Mouse (Mus musculus) kidney, postnatal 10 days (tissue): Measurements from ENCODE around the gene Gm42421.

Experiments used
- DNase-seq: peaks from one replicate; pipeline ENCODE4 v3.0.0; 2021; ENCODE audit warnings: mixed read lengths

Gene Gm42421

DNA sequence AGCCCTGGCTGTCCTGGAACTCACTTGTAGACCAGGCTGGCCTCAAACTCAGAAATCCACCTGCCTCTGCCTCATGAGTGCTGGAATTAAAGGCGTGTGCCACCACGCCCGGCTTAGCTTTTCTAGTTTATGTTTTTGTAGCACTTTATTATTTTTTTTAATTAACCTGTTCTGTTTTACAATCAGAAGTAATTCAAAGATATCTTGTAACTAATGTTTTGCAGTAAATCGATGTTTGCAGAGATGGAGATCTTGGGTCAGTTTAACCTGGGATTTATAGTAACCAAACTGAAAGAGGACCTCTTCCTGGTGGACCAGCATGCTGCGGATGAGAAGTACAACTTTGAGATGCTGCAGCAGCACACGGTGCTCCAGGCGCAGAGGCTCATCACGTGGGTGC lies at the start of gene Gm42421:
Gene Gm42421 (plus strand): TSS at position 301 of the 400 bp plus-strand sequence.
- DNase-seq: no peak

DNA sequence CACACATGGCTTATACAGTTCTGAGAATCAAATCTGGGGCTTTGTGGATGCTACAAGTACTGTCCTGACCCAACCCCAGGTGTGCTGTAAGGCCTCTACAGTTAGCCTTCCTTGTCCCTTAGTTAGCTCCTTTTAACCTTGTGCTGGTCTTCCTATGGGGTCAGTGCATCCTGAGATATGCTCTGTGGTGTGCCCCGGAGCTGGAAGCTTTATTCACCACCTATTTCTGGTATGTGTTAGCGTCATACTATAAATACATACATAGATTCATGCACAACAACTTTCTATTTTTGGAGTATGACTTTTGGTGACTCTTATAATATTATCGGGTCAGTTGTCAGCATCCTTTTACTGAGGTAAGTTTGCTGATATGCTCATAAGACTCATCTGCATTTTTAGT lies 42.7 kb upstream of the Gm42421 start:
- no peak for DNase-seq

DNA sequence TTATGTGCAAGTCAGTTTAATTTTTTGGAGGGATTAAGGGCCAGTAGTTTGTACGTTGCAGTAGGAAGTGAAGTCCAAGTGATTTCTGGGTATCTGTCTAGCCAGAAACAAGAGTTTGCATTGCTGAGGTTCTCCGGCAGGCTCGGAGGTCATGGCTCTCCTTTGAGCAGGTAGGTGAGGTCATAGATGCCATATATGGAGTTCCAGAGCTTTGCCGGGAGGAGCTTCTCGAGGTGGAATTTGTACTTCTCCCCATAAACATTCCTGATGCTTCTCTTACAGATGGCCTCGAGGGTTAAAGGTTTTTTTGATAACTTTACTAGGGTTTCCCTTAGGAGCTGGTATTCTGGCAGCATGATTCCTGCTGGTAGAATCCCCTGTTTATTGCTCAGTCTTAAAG lies 37.2 kb upstream of the Gm42421 start:
- DNase-seq: no peak

DNA sequence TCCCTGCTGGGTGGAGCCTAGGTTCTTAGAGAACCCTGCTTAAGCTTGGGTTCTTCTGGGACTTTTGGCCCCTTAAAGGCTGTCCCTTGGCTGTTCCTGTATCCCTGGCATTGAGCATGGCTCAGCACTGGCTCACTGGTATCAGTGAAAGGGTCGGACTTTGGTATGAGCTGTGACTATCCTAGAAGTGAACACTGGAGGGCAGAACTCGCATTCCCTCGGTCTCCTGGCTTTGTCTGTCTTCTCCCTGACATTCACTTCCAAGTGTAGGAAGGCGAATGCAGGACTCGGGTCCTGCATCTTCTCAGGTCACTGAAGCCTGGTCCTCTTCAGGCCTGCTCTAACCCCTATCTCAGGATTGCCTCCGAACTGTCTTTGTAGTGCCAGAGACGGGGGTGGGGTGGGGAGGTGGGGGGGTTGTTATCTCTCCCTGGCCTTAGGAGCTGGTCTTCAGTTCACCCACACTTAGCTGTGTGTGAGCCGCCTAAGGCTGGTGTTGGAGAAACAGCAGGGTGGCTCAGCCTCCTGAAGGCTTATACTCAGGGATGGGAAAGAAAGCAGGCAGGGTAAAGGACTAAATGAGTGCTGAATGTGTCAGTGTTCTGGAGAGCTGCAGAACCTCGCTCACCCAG lies 35.6 kb upstream of the Gm42421 start:
- no peak for DNase-seq

DNA sequence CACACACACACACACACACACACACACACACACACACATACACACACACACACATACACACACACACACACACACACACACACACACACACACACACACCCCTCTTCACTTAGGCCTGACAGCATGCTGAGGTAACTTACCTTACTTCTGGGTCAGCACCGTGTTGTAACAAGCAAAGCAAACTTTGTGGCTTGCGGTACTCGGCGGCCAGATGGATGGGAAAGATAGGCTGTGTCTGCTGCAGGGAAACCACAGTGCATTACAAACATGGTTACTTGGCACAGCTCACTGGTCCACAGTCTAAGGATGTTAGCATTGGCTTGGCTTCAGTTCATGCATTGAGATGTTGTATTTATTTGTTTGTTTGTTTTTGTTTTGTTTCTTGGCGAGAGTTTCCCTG lies 34.6 kb upstream of the Gm42421 start:
- no peak for DNase-seq

DNA sequence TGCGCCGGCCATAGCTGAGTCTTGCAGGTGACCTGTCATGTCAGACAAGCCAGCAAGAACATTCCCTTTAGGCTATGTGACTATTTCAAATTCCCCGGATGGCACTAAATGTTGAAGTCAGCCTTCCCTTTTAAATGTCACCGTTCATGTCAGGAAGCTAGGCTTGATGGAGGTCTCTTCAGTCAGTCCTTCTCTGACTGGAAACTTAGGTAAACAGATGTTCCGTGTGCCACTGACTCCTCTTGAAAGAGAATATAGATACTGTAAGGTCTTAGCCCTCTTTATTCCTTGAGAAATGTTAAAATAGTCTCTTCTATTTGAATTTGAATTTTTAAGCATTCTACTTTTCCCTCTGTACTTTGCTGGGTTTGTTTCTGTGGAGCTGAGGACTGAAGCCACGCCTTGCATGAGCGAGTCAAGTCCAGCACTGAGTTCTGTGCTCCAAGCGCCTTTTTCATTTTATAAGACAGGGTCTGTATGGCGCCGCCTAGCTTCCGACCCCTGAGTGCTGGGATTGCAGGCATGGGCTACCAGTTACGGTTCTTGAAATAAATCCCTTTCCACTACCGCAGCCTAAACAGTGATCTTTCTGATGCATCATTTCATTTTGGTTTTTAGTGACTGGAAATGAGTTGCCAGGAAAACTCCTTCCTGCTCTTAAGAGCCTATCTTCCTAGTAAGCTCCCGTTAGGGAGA lies 30.2 kb upstream of the Gm42421 start, which contains the start of gene Ankrd61:
Gene Ankrd61 (minus strand): TSS at position 51 of the 696 bp plus-strand sequence.
- no peak for DNase-seq

DNA sequence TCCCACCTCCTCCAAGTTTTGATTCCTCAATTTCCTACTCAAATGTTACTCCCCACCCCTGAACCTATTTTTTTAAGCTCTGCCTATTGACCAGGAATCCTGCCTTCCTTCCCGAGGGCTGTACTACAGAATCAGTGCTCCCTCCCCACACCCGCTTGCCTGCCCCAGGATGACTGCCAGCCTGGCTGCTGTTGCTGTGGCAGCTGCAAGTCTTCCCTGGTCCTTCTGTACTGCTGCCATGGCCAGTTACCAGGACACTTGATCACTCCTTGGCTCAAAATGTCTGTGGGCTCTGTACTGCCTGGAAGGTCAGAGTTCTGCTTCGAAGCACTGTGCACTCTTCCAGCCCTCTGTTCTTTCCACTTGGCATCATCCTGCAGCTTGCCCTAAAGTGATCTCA lies 25.9 kb upstream of the Gm42421 start:
- DNase-seq: no peak

DNA sequence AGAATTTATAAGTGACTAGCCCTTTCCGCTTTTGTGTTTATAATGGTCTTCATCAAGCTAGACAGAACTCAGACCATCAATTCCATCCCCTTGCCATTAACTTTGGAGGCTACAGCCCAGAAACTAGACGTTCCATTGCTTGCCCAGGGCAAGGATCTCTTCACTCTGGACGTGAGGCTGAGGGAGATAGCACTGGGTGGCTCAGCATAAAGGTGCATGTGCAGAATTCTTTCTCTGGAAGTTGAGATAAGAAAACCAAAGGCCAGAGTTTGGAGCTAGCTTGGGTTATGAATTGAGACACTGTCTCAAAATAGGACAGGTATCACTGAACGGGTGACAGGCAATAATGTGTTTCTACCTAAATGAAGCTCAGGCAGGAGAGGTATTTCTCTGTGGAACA lies 24.2 kb upstream of the Gm42421 start:
- no peak for DNase-seq

DNA sequence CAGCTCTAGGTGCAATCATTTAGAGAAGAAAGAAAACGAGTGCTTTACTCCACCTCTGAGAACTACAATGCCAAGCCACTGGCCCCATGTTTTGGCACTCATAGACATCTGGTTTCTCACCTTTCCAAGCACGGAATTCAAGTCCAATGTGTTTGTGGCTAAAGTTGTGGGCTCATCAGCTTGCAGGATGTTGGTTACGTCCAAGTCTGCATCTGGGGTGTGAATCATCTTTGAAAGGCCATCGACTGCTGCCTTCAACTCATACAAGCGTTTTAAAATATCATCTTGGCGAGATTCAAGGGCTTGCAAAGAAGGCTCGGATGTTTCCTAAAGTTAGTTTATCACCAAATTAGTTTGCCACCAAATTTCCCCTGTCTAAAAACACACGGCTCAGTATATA lies 21.5 kb upstream of the Gm42421 start:
- no peak for DNase-seq

DNA sequence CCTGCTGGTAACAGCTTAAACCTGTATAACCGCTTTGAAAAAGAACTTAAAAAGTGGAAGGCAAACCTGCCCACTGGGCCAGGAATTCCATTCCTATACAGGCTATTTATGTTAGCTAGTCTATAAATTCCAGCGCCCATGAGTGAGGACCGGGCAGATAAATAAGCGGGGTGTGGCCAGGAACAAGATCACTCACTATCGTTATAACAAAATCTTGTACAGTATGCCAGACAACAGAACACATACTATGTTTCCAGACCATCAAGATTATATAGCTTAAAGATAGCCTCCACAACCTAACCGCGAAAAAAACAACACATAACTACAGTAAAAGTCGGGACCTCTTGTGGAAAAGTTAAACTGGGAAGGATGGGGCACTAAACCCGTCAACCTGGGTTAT lies 19.0 kb upstream of the Gm42421 start:
- DNase-seq: no peak

DNA sequence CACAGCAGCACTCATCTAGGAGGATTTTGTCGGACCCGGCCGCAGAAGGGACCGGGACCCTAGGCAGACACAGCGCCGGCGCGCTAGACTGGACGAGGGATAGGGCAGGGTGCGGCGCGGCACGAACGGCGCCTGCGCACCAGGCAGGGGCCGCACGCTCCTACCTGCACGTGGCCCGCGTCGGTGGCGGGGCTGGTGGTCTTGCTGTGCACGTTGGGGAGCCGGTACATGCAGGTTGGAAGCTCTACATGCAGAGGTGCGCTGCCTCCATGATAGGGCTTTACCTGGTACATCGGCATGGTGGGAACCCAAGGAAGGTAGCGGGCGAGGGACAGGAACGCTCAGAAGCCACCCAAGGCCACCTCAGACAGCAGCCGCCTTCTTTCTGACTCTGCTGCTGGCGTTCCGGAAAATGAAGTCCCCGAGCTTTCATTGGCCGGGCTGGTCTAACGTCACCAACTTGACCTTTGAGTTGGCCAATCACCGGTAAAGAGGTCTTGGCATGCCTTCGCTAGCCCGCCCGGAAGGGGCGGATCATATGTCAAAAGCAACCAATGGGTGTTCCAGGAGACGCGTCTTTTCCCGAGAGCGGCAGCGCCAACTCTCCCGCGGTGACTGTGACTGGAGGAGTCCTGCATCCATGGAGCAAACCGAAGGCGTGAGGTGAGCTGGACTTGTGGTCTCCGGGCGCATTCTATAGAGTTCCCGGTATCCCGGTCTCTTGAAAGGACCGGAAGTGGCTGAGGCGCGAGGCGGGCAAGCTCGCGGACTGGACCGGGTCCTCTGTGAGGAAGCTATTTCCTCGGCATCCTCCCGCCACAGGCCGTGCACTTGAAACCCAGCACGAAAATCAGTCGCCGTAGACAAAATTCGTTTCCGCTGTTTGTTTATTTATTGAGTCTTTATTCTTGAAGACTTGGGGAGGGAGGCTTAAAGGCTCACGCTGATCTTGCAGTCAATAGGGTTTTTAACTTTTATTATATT lies 18.3 kb upstream of the Gm42421 start, which contains the start of the genes Aimp2 and Pms2:
Gene Aimp2 (minus strand): TSS at position 431 of the 984 bp plus-strand sequence.
Gene Pms2 (plus strand): TSS at position 548 of the 984 bp plus-strand sequence.
- peak; percentile 96 for DNase-seq

DNA sequence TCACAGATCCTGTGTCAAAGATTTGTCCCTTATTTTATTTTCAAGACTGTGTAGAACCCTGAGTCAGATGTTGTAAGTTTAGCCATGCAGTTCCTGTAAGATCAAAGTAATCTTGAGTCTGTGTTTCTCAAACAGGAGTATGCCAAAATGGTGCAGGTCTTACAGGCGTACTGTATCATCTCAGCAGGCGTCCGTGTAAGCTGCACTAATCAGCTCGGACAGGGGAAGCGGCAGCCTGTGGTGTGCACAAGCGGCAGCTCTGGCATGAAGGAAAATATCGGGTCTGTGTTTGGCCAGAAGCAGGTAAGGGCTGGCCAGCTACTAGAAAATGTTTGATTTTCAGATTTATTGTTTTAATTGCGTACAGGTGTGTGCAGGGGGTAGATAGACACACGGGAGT lies 11.8 kb upstream of the Gm42421 start:
- DNase-seq: no peak

DNA sequence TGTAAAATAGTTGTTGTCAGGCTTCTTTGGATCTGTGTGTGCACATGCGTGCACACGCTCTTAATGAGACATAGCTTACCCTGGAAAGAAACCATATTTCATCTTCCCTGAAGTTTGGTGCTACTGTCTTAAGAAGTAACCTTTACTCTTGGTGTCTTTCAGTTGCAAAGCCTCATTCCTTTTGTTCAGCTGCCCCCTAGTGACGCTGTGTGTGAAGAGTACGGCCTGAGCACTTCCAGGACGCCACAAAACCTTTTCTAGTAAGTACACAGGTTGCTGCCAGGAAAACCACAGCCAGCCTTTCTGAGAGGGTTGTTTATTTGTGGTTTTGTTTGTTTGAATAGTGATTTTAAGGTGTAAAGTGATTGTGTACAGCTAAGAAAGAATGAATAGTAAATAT lies 10.6 kb upstream of the Gm42421 start:
- peak; percentile 78 for DNase-seq

DNA sequence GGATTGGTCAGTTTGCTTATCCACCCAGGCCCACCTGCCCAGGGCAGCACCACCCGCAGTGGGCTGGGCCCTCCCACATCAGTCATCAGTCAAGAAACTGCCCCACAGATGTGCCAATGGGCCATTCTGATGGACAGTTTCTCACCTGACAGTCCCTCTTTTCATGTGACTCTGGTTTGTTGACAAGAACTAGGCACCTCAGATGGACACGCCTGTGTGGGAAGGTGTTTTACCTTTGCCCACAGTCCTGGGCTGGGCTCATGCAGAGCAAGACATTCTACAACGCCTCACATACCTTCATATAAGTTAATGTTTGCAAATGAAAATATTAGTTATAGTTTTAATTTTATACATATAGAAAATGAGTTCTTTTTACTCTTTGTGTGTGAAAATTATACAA lies 9.9 kb upstream of the Gm42421 start:
- DNase-seq: no peak

DNA sequence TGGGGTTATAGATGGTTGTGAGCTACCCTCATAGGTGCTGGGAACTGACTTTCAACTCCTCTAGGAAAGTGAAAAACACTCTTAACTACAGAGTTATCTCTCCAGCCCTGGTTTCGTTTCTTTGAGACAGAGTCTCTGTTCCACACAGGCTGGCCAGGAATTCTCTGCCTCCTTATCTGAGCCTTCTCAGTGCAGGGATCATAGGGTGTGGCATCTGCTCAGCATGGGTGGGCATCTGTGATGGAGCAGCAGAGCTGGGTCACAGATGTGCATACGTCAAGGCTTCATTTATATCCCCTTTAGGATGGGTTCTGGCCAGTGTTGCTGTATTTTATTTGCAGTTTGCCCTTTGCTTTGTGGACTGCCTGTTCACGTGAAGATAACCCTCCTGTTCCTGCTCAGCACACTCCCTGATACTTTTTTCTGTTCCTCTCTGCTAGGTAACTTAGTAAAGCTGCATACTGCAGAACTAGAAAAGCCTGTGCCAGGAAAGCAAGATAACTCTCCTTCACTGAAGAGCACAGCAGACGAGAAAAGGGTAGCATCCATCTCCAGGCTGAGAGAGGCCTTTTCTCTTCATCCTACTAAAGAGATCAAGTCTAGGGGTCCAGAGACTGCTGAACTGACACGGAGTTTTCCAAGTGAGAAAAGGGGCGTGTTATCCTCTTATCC lies 3.1 kb upstream of the Gm42421 start:
- DNase-seq: no peak

DNA sequence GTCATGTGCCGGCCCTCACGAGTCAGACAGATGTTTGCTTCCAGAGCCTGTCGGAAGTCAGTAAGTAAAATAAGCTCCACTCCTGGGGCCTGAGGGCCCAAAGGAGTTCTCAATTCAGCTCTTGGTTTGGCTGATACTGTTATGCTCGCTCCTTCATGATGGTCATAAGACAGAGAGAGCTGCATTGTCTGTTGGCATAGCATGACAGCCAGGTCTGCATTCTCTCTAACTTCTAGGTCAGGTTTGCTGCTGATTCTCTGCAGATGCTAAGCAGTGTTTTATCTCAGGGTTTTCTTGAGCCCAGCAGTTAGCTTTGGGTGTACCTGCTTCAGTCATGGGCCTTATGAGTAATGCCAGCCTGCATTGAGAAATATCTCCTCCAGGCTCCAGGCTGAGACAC lies 1.3 kb downstream of the Gm42421 start:
- no peak for DNase-seq

DNA sequence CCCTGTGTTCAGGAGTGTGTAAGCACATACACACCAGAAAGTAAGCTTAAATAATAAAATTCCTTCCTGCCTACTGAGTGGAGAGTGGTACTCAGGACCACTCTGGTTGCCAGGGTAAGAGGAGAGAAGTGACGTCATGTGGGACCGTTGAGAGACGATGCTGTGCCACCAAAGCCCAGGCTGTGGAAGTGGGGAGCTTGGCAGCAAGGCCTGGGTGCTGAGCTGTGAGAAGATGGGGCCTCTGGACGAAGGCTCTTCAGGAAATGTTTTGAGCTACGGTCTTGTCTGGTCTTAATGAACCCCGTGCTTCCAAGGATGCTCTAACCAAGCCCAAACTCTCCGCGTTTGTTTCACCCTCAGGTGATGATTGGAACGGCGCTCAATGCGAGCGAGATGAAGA lies 2.7 kb downstream of the Gm42421 start:
- DNase-seq: no peak

DNA sequence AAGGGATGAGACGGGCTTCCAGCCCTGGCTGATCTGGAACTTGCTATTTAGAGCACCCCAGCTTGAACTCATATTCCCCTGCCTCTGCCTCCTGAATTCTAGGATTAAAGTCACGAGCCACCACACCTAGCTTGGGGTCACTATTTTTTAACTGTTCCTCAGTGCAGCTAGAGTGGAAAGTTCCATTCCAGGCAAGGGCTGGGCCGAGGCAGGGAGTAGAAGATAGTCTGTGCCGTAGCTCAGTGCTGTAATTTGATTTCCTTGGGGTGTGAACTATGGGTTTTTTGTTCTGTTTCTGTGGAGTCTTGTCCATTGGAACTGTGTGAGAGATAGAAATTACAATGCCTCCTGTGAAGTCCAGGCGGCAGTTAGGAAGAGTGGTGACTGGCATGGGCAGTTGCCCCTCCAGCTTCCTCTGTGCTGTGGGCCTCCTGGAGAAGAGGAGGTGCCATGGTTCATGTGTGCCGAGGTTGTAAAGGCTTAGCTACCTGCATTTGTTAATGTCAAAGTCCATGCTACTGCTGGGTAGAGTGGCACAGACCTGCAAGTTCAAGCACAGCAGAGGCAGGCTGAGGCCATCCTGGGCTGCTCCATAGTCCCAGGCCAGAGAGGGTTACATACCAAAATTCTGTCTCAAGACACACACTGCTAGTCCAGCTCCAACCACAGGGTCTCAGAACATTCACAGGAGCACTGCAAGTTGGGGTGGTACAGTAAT lies 4.0 kb downstream of the Gm42421 start:
- DNase-seq: no peak

DNA sequence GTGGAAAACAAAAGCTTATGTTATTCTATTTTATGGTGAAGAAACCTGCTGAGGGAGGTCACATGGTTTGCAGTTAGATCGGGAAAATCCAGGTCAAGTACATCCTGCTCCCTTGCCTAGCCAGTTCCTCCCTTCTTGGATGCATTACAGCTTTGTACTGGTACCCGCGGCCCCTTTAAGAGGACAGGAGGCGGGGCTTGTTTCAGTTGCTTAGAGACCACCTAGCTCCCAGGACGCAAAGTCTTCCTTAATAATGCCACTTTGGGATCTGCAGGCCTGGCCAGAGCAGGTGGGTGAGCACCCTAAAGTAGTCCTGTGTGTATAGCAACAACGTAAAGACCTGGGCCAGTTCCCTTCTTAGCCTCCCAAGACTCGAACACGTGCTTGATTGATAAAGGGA lies 4.9 kb downstream of the Gm42421 start, which contains the start of gene Rsph10b:
Gene Rsph10b (plus strand): TSS at position 205 of the 400 bp plus-strand sequence.
- DNase-seq: peak; percentile 17

DNA sequence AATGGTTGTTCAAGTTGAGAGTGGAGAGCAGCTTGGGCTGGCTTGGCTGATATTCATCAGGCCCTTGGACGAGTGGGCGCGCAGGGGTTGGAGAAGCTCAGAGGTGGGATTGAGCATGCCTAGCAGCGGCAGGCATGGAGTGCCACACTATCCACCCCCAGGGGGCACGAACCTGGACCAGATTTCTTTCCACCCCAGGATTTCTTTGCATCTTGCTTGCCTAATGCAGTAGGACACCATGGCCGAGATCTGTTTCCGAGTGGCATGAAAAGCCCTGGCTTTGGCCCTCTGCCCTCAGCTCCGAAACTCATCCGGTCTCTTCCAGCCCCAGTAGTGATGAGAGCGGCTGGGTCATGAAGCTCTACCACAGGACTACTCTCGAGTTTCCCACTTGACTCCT lies 5.4 kb downstream of the Gm42421 start:
- DNase-seq: no peak

DNA sequence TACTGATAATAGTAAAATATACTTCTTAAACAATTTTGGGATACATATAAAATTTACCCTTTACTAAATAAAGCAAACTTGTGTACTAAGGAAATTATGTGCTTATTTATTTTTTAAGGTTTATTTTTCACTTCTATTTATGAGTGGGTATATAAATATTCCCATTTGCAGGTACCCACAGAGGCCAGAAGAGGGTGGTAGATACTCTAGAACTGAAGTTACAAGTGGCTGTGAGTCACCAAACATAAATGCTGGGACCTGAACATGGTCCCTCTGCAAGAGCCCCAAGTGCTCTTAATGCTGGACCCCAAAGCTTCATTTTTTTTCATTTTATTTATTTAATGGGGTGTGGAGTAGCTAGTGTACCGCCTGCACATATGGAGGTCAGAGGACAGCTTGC lies 5.9 kb downstream of the Gm42421 start:
- DNase-seq: no peak

DNA sequence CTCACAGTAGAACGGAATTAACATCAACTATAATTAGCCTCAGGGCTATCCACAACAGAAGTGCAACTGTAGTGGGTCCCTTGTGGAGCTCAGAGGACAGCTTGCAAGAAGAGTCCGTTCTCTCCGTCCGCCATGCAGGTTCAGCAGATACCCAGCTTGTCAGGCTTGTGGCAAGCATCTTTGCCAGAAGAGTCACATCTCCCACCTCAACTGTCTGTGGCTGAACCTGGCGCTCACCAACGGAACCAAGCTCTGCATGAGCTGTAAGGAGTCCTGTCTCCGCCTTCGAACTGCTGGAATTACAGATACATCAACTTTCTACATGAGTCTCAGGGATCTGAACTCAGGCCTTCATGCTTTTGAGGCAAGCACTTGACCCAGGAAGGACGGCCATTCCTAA lies 8.2 kb downstream of the Gm42421 start:
- DNase-seq: no peak
